Mouse (Mus musculus): ENCODE data around the gene Sh3bp5l. TPM values are rescaled to one million over a fixed set of nuclear protein-coding genes. Genes with fewer than 3 reads are reported as not detected.

Sh3bp5l gene
- polyA plus RNA-seq, 1 experiment: 16.0 TPM

DNA sequence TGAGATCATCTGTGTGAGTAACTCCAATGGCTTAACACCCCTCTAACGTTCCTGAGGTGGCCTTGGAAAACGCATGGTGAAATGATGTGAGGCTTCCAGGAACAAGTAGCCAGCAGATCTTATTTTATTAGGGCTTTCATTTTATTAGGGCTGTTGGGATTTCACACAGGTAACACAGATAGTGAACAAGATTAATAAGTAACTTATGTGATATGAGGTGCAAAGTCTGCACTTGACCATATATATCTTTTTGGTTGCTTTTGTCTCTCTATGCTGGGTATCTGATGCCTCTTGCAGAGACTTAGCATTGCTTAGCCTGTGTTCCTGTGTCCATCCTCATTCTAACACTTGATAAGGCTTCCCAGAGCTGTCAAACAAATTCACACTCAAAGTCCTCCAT, 46.7 kb downstream of the Sh3bp5l start:
- 81% methylated on average over 2 of the region's 2 CpGs for WGBS
- no peak overlapping the region for H3K4me3 ChIP-seq (ENCODE audit: extremely low read depth, insufficient read depth, insufficient read length)
- no peaks in the 10 kb centered on the region for H3K36me3 ChIP-seq (ENCODE audit: control insufficient read depth, insufficient read depth, low read length)
- DNase-seq (ENCODE audit: low read depth in 1 of 2, low spot score in 2 of 2): no peak
- no peak overlapping the region for H3K27ac ChIP-seq (ENCODE audit: insufficient read depth, low read length)
- H3K4me1 ChIP-seq (ENCODE audit: control insufficient read depth, insufficient read depth, insufficient read length): no peaks in the 10 kb centered on the region
- TF ChIP-seq CTCF (IDR thresholded peaks at IDR 0.05; ENCODE audit: extremely low read depth, insufficient read depth, insufficient read length, insufficient replicate concordance) (no peak), POLR2A (IDR thresholded peaks at IDR 0.05; ENCODE audit: low read depth, low read length) (no peak)
- no peaks in the 10 kb centered on the region for H3K27me3 ChIP-seq (ENCODE audit: control insufficient read depth, insufficient read depth, low read length)

DNA sequence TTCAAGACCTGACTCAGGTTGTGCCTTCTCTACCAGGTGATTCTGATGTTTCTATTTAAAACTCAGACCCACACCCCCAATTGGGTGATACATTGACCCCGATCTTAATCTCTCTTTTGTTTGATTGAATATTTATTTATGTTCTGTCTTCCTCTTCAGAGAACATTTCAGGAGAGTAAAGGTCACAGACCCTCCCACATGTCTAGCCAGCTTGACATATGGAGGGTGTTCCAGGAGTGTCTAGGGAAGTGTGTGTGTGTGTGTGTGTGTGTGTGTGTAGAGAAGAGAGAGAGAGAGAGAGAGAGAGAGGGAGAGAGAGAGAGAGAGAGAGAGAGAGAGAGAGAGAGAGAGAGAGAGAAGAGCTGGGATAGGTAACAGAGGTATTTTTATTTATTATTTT, 47.2 kb downstream of the Sh3bp5l start:
- WGBS: 57% methylated on average over 1 of the region's 1 CpGs
- Histone ChIP-seq H3K27ac (ENCODE audit: insufficient read depth, low read length) (no peak overlapping the region), H3K4me3 (ENCODE audit: extremely low read depth, insufficient read depth, insufficient read length) (no peak overlapping the region), H3K4me1 (ENCODE audit: control insufficient read depth, insufficient read depth, insufficient read length) (no peaks in the 10 kb centered on the region), H3K27me3 (ENCODE audit: control insufficient read depth, insufficient read depth, low read length) (no peaks in the 10 kb centered on the region), H3K36me3 (ENCODE audit: control insufficient read depth, insufficient read depth, low read length) (no peaks in the 10 kb centered on the region)
- no peak for TF ChIP-seq POLR2A (IDR thresholded peaks at IDR 0.05; ENCODE audit: low read depth, low read length)
- TF ChIP-seq CTCF (IDR thresholded peaks at IDR 0.05; ENCODE audit: extremely low read depth, insufficient read depth, insufficient read length, insufficient replicate concordance): no peak
- DNase-seq (ENCODE audit: low read depth in 1 of 2, low spot score in 2 of 2): no peak

DNA sequence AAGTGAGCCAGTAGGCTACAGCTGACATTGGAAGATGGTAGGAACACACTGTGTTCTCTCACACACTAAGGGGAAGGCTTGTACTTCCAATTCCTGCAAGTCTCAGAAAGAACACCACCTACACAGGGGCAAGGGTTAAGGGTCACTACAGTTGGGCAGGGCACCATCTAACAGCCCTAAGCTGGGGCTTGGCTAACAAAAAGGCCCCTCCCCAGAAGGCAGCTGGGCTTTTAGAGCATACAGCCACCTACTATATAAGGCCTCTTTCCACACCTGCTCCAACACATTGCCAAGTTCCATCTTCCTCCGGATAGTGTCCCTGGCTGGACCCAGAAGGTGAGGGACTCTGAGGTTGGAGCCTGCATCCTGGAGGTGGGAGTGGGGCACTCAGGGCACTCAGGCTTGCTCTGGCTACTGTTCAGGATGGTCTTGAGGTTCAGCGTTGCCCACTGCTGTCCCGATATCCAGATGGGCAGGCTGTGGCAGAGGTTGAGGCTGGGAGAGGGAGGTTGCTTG, 48.3 kb downstream of the Sh3bp5l start, which contains the start of gene Lypd8:
TSS of gene Lypd8 (plus strand) at position 281 of the 516 bp plus-strand sequence.
- no peak within 1 kb of the TSS for H3K4me3 ChIP-seq (ENCODE audit: extremely low read depth, insufficient read depth, insufficient read length)
- 85% methylated on average over 3 of the region's 3 CpGs for WGBS
- TF ChIP-seq CTCF (IDR thresholded peaks at IDR 0.05; ENCODE audit: extremely low read depth, insufficient read depth, insufficient read length, insufficient replicate concordance): no peak
- DNase-seq (ENCODE audit: low read depth in 1 of 2, low spot score in 2 of 2): no peak
- H3K27ac ChIP-seq (ENCODE audit: insufficient read depth, low read length): no peak within 1 kb of the TSS
- H3K36me3 ChIP-seq (ENCODE audit: control insufficient read depth, insufficient read depth, low read length): no peaks in the 10 kb centered on the region
- H3K4me1 ChIP-seq (ENCODE audit: control insufficient read depth, insufficient read depth, insufficient read length): no peaks in the 10 kb centered on the region
- no peaks in the 10 kb centered on the region for H3K27me3 ChIP-seq (ENCODE audit: control insufficient read depth, insufficient read depth, low read length)

DNA sequence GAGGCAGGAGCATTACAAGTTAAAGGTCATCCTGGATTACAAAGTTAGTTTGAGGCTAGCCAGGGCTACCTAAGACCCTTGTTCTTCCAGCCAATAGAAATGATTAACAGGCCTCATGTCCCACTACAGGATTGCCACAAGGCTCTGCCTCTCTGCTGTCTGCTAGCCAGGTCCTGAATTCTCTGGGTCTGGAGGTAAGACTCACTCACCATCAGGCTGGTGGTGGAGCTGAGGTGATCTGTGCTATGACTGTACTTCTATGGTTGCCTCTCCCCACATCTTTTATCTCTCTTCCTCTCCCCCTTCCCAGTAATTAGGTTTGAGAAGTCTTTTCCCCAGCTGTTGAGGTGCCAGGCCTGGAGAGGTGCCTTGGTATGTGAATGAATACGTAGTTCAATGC, 49.0 kb downstream of the Sh3bp5l start:
- no peaks in the 10 kb centered on the region for H3K4me1 ChIP-seq (ENCODE audit: control insufficient read depth, insufficient read depth, insufficient read length)
- H3K27ac ChIP-seq (ENCODE audit: insufficient read depth, low read length): no peak overlapping the region
- no peaks in the 10 kb centered on the region for H3K36me3 ChIP-seq (ENCODE audit: control insufficient read depth, insufficient read depth, low read length)
- no peaks in the 10 kb centered on the region for H3K27me3 ChIP-seq (ENCODE audit: control insufficient read depth, insufficient read depth, low read length)
- no peak for DNase-seq (ENCODE audit: low read depth in 1 of 2, low spot score in 2 of 2)
- H3K4me3 ChIP-seq (ENCODE audit: extremely low read depth, insufficient read depth, insufficient read length): no peak overlapping the region
- TF ChIP-seq POLR2A (IDR thresholded peaks at IDR 0.05; ENCODE audit: low read depth, low read length): no peak
- WGBS: 93% methylated on average over 1 of the region's 1 CpGs

DNA sequence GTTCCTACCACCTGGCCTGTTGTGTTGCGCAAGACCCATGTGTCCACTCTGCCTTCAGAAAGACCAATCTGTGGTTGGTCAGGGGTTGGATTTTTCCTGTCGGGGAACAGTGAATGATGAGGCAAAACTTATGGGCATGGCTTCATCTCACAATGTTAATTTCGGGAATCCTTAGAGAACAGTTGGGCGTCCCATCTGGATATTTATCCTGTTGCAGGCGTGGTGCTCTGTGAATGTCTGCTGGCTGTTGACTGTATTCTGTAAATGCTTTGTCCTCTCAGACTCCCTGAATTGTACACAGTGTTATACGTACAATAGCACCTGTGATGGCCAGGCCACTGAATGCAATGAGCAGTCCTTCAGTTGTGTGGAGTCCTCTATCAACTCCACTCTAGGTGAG, 51.9 kb downstream of the Sh3bp5l start:
- Histone ChIP-seq H3K4me3 (ENCODE audit: extremely low read depth, insufficient read depth, insufficient read length) (no peak overlapping the region), H3K27me3 (ENCODE audit: control insufficient read depth, insufficient read depth, low read length) (no peaks in the 10 kb centered on the region), H3K27ac (ENCODE audit: insufficient read depth, low read length) (no peak overlapping the region), H3K4me1 (ENCODE audit: control insufficient read depth, insufficient read depth, insufficient read length) (no peaks in the 10 kb centered on the region), H3K36me3 (ENCODE audit: control insufficient read depth, insufficient read depth, low read length) (no peaks in the 10 kb centered on the region)
- TF ChIP-seq POLR2A (IDR thresholded peaks at IDR 0.05; ENCODE audit: low read depth, low read length) (no peak), CTCF (IDR thresholded peaks at IDR 0.05; ENCODE audit: extremely low read depth, insufficient read depth, insufficient read length, insufficient replicate concordance) (no peak)
- 89% methylated on average over 6 of the region's 6 CpGs for WGBS
- DNase-seq (ENCODE audit: low read depth in 1 of 2, low spot score in 2 of 2): no peak

Other genes with a start within 250 kb of the Sh3bp5l start
- gene Gm12248, start 237.6 kb upstream of the Sh3bp5l start, polyA plus RNA-seq (2012; rRNA removed): 0.18 and 0.42 TPM in 2 replicates
- gene Cnot8, start 226.6 kb upstream of the Sh3bp5l start, polyA plus RNA-seq (2012; rRNA removed): 38.6 and 41.1 TPM in 2 replicates
- 6.1 and 6.9 TPM in 2 replicates for gene Gemin5, start 162.2 kb upstream of the Sh3bp5l start, polyA plus RNA-seq (2012; rRNA removed)
- 15.5 and 15.9 TPM in 2 replicates for gene Mrpl22, start 159.1 kb upstream of the Sh3bp5l start, polyA plus RNA-seq (2012; rRNA removed)
- 25.4 and 27.3 TPM in 2 replicates for gene Igtp, start 131.2 kb upstream of the Sh3bp5l start, polyA plus RNA-seq (2012; rRNA removed)
- gene Irgm2, start 131.1 kb upstream of the Sh3bp5l start, polyA plus RNA-seq (2012; rRNA removed): 18.3 and 21.1 TPM in 2 replicates
- gene 4930438A08Rik, start 55.9 kb upstream of the Sh3bp5l start, polyA plus RNA-seq (2012; rRNA removed): 0.53 and 0.63 TPM in 2 replicates
- 17.6 and 23.7 TPM in 2 replicates for gene Zfp692, start 23.7 kb upstream of the Sh3bp5l start, polyA plus RNA-seq (2012; rRNA removed)
- gene Zfp672, start 385 bp upstream of the Sh3bp5l start, polyA plus RNA-seq (2012; rRNA removed): 17.5 and 23.3 TPM in 2 replicates
- 0.35 and 0.41 TPM in 2 replicates for gene Lypd8, start 48.3 kb downstream of the Sh3bp5l start, polyA plus RNA-seq (2012; rRNA removed)
- 0.08 TPM in 1 of 2 replicates, not detected in the other for gene 1810065E05Rik, start 90.4 kb downstream of the Sh3bp5l start, polyA plus RNA-seq (2012; rRNA removed)
- gene Gm12253, start 101.8 kb downstream of the Sh3bp5l start, polyA plus RNA-seq (2012; rRNA removed): 0.08 and 0.11 TPM in 2 replicates
- not detected in 2 replicates for gene Lypd9, start 122.2 kb downstream of the Sh3bp5l start, polyA plus RNA-seq (2012; rRNA removed)
- gene Olfr30, start 131.5 kb downstream of the Sh3bp5l start, polyA plus RNA-seq (2012; rRNA removed): not detected in 2 replicates
- gene Olfr332, start 161.8 kb downstream of the Sh3bp5l start, polyA plus RNA-seq (2012; rRNA removed): not detected in 2 replicates
- not detected in 2 replicates for gene Olfr331, start 171.8 kb downstream of the Sh3bp5l start, polyA plus RNA-seq (2012; rRNA removed)
- not detected in 2 replicates for gene Olfr330, start 204.1 kb downstream of the Sh3bp5l start, polyA plus RNA-seq (2012; rRNA removed)
- gene Olfr329-ps, start 215.7 kb downstream of the Sh3bp5l start, polyA plus RNA-seq (2012; rRNA removed): 0.12 TPM in 1 of 2 replicates, not detected in the other
- gene Olfr328, start 224.9 kb downstream of the Sh3bp5l start, polyA plus RNA-seq (2012; rRNA removed): 0.08 TPM in 1 of 2 replicates, not detected in the other
- gene Olfr224, start 239.8 kb downstream of the Sh3bp5l start, polyA plus RNA-seq (2012; rRNA removed): not detected in 2 replicates
- gene Olfr325, start 247.0 kb downstream of the Sh3bp5l start, polyA plus RNA-seq (2012; rRNA removed): not detected in 2 replicates

All from spleen, adult 2 months (tissue).